Mouse (Mus musculus) MEL (cell line): ENCODE measurements around the gene Ptpn22. TPM values are rescaled to one million over a fixed set of nuclear protein-coding genes. Genes with fewer than 3 reads are reported as not detected.

Source experiments
- DNase-seq: peaks from one replicate; pipeline ENCODE4 v3.0.0; 2011; ENCODE audit warnings: low read depth, low spot score
- H3K27ac ChIP-seq: 2 replicates; pipeline ENCODE4 v1.5.1; 2012; ENCODE audit warnings: low read depth, mild to moderate bottlenecking, control low read depth, low read length, moderate library complexity; ENCODE audit not compliant: control insufficient read depth
- H3K27me3 ChIP-seq, 2 experiments: fragments of 150-350 bp in 1 of 2; sonication (generic) in 1 of 2; 2 replicates each; pipeline ENCODE4 v1.6.1; 2012; ENCODE audit warnings: low read length in 2 of 2, mild to moderate bottlenecking in 2 of 2, improper control_type of control experiment in 1 of 2, moderate library complexity in 1 of 2; ENCODE audit not compliant: insufficient read depth in 2 of 2, control insufficient read depth in 1 of 2
- H3K36me3 ChIP-seq, 2 experiments: 2 replicates each; pipeline ENCODE4 v1.6.1; 2012 to 2014; ENCODE audit warnings: low read length in 2 of 2, improper control_type of control experiment in 1 of 2, inconsistent platforms in 1 of 2, mild to moderate bottlenecking in 1 of 2; ENCODE audit not compliant: insufficient read depth in 2 of 2, control insufficient read depth in 1 of 2
- H3K4me1 ChIP-seq, 2 experiments: fragments of 150-350 bp in 1 of 2; sonication (generic) in 1 of 2; 2 replicates each; pipeline ENCODE4 v1.6.1; 2012; ENCODE audit warnings: low read length in 2 of 2, improper control_type of control experiment in 1 of 2, mild to moderate bottlenecking in 1 of 2; ENCODE audit not compliant: insufficient read depth in 2 of 2, control insufficient read depth in 1 of 2
- H3K4me3 ChIP-seq, 2 experiments: fragments of 150-350 bp in 1 of 2; sonication (generic) in 1 of 2; 2 replicates each; pipeline ENCODE4 v1.5.1; 2012; ENCODE audit warnings: low read depth in 2 of 2, low read length in 2 of 2, mild to moderate bottlenecking in 2 of 2, moderate library complexity in 2 of 2, control low read depth in 1 of 2, improper control_type of control experiment in 1 of 2; ENCODE audit not compliant: control insufficient read depth in 1 of 2, insufficient read depth in 1 of 2
- H3K79me2 ChIP-seq: 2 replicates; pipeline ENCODE4 v1.6.1; 2012; ENCODE audit warnings: mild to moderate bottlenecking, low read length, moderate library complexity; ENCODE audit not compliant: control insufficient read depth, poor library complexity, insufficient read depth
- H3K9ac ChIP-seq: 2 replicates; pipeline ENCODE4 v1.6.1; 2012; ENCODE audit warnings: low read depth, mild to moderate bottlenecking, control low read depth, low read length, moderate library complexity; ENCODE audit not compliant: control insufficient read depth, poor library complexity, severe bottlenecking
- H3K9me3 ChIP-seq: fragments of 150-350 bp; sonication (generic); replicated peaks from 2 replicates; pipeline ENCODE4 v1.6.1; 2012; ENCODE audit warnings: mild to moderate bottlenecking, low read length, improper control_type of control experiment, moderate library complexity; ENCODE audit not compliant: insufficient read depth
- CHD1 ChIP-seq: IDR thresholded peaks from 2 replicates; pipeline ENCODE4 v1.6.1; 2012; ENCODE audit warnings: low read depth, mild to moderate bottlenecking, inconsistent platforms, low read length, improper control_type of control experiment
- CHD2 ChIP-seq: IDR thresholded peaks from 2 replicates; pipeline ENCODE4 v1.6.1; 2011; ENCODE audit warnings: low read length, improper control_type of control experiment
- CTCF ChIP-seq, 3 experiments: IDR thresholded peaks in 2 of 3; conservative IDR thresholded peaks in 1 of 3; 2 replicates each; pipeline ENCODE4 v1.5.1; 2011 to 2012; ENCODE audit warnings: low read length in 3 of 3, low read depth in 2 of 3, mild to moderate bottlenecking in 2 of 3, improper control_type of control experiment in 1 of 3, inconsistent platforms in 1 of 3, mixed read lengths in 1 of 3, moderate library complexity in 1 of 3; ENCODE audit not compliant: control insufficient read depth in 1 of 3, insufficient read depth in 1 of 3, poor library complexity in 1 of 3, severe bottlenecking in 1 of 3
- E2F4 ChIP-seq: IDR thresholded peaks from 2 replicates; pipeline ENCODE4 v1.6.1; 2011; ENCODE audit warnings: low read depth, low read length, improper control_type of control experiment, borderline replicate concordance
- ELF1 ChIP-seq: IDR thresholded peaks from 2 replicates; pipeline ENCODE4 v1.6.1; 2014; ENCODE audit warnings: low read depth, mild to moderate bottlenecking, inconsistent platforms, low read length, improper control_type of control experiment, moderate library complexity
- EP300 ChIP-seq, 2 experiments: IDR thresholded peaks; 2 replicates each; pipeline ENCODE4 v1.6.1; 2011; ENCODE audit warnings: improper control_type of control experiment in 2 of 2, low read length in 2 of 2, low read depth in 1 of 2, mild to moderate bottlenecking in 1 of 2
- ETS1 ChIP-seq: IDR thresholded peaks from 2 replicates; pipeline ENCODE4 v1.6.1; 2012; ENCODE audit warnings: low read depth, mild to moderate bottlenecking, inconsistent platforms, low read length, improper control_type of control experiment, moderate library complexity
- GATA1 ChIP-seq: IDR thresholded peaks from 2 replicates; pipeline ENCODE4 v1.6.1; 2011; ENCODE audit warnings: low read depth, low read length, improper control_type of control experiment
- KAT2A ChIP-seq: conservative IDR thresholded peaks from 2 replicates; pipeline ENCODE4 v1.6.1; 2012; ENCODE audit warnings: low read depth, low read length, improper control_type of control experiment, inconsistent platforms
- MAFK ChIP-seq: IDR thresholded peaks from 2 replicates; pipeline ENCODE4 v1.6.1; 2011; ENCODE audit warnings: low read depth, mild to moderate bottlenecking, low read length, improper control_type of control experiment, borderline replicate concordance
- MAX ChIP-seq: IDR thresholded peaks from 2 replicates; pipeline ENCODE4 v1.6.1; 2011; ENCODE audit warnings: low read length, improper control_type of control experiment
- MAZ ChIP-seq: IDR thresholded peaks from 2 replicates; pipeline ENCODE4 v1.6.1; 2012; ENCODE audit warnings: low read depth, mild to moderate bottlenecking, inconsistent platforms, low read length, improper control_type of control experiment
- MYB ChIP-seq: IDR thresholded peaks from 2 replicates; pipeline ENCODE4 v1.6.1; 2011; ENCODE audit warnings: mild to moderate bottlenecking, low read depth, low read length, improper control_type of control experiment
- MYC ChIP-seq: IDR thresholded peaks from 2 replicates; pipeline ENCODE4 v1.6.1; 2011; ENCODE audit warnings: low read depth, mild to moderate bottlenecking, low read length, improper control_type of control experiment, moderate library complexity
- NELFE ChIP-seq: IDR thresholded peaks from 2 replicates; pipeline ENCODE4 v1.6.1; 2011; ENCODE audit warnings: low read depth, low read length, improper control_type of control experiment
- NRF1 ChIP-seq: IDR thresholded peaks from 2 replicates; pipeline ENCODE4 v1.6.1; 2014; ENCODE audit warnings: low read depth, mild to moderate bottlenecking, inconsistent platforms, low read length, improper control_type of control experiment, moderate library complexity; ENCODE audit not compliant: poor library complexity, insufficient read depth, severe bottlenecking
- RCOR1 ChIP-seq: IDR thresholded peaks from 2 replicates; pipeline ENCODE4 v1.6.1; 2012; ENCODE audit warnings: low read depth, mild to moderate bottlenecking, inconsistent platforms, low read length, improper control_type of control experiment
- SMC3 ChIP-seq: IDR thresholded peaks from 2 replicates; pipeline ENCODE4 v1.6.1; 2011; ENCODE audit warnings: low read depth, low read length, improper control_type of control experiment
- TAL1 ChIP-seq: IDR thresholded peaks from 2 replicates; pipeline ENCODE4 v1.6.1; 2012; ENCODE audit warnings: mild to moderate bottlenecking, inconsistent platforms, low read length, moderate library complexity, mixed read lengths
- TBP ChIP-seq: IDR thresholded peaks from 2 replicates; pipeline ENCODE4 v1.8.0; 2011; ENCODE audit warnings: low read depth, low read length, improper control_type of control experiment
- TCF12 ChIP-seq: IDR thresholded peaks from 2 replicates; pipeline ENCODE4 v1.6.1; 2014; ENCODE audit warnings: low read depth, mild to moderate bottlenecking, inconsistent platforms, low read length, improper control_type of control experiment, moderate library complexity
- UBTF ChIP-seq: IDR thresholded peaks from 2 replicates; pipeline ENCODE4 v1.6.1; 2012; ENCODE audit warnings: low read depth, mild to moderate bottlenecking, inconsistent platforms, low read length, improper control_type of control experiment, moderate library complexity, borderline replicate concordance; ENCODE audit not compliant: insufficient read depth
- USF1 ChIP-seq: IDR thresholded peaks from 2 replicates; pipeline ENCODE4 v1.6.1; 2014; ENCODE audit warnings: low read depth, mild to moderate bottlenecking, inconsistent platforms, low read length, improper control_type of control experiment, moderate library complexity
- USF2 ChIP-seq, 2 experiments: IDR thresholded peaks; 2 replicates each; pipeline ENCODE4 v1.6.1; 2011 to 2012; ENCODE audit warnings: improper control_type of control experiment in 2 of 2, low read length in 2 of 2, borderline replicate concordance in 1 of 2, inconsistent platforms in 1 of 2, low read depth in 1 of 2, mild to moderate bottlenecking in 1 of 2; ENCODE audit not compliant: insufficient read depth in 1 of 2
- ZC3H11A ChIP-seq: IDR thresholded peaks from 2 replicates; pipeline ENCODE4 v1.6.1; 2012; ENCODE audit warnings: low read depth, mild to moderate bottlenecking, inconsistent platforms, low read length, improper control_type of control experiment
- ZKSCAN1 ChIP-seq: IDR thresholded peaks from 2 replicates; pipeline ENCODE4 v1.6.1; 2012; ENCODE audit warnings: low read depth, mild to moderate bottlenecking, inconsistent platforms, low read length, improper control_type of control experiment, moderate library complexity
- ZMIZ1 ChIP-seq: IDR thresholded peaks from 2 replicates; pipeline ENCODE4 v1.6.1; 2012; ENCODE audit warnings: low read depth, mild to moderate bottlenecking, inconsistent platforms, low read length, improper control_type of control experiment, moderate library complexity
- ZNF384 ChIP-seq: IDR thresholded peaks from 2 replicates; pipeline ENCODE4 v1.6.1; 2012; ENCODE audit warnings: low read depth, mild to moderate bottlenecking, inconsistent platforms, low read length, improper control_type of control experiment
- polyA plus RNA-seq, 2 experiments: library from polyadenylated mRNA; stranded (reverse) in 1 of 2; unstranded in 1 of 2; fragments of >175 nt in 1 of 2; fragments of >200 nt in 1 of 2; gene quantifications; 2 replicates each; pipeline versions ENCODE4 v1.2.1 to v1.2.4; 2012; ENCODE audit warnings: low replicate concordance in 2 of 2, low read depth in 1 of 2; ENCODE audit not compliant: insufficient read length in 2 of 2, insufficient read depth in 1 of 2, missing spikeins in 1 of 2
- total RNA-seq: library from RNA; depleted of rRNA; stranded (reverse); fragments of 300-350 nt; gene quantifications from 2 replicates; pipeline ENCODE4 v1.2.3, GENCODE M21; 2012

Ptpn22 gene
- total and polyA plus RNA-seq, 3 experiments = 0.06 TPM; not detected in 2

GRCm38 (mm10) chr3:103913451-103913961 is 53.9 kb downstream of the Ptpn22 start:
- H3K79me2 ChIP-seq = peaks cover 28% of the 10 kb centered on the region
- H3K9me3 ChIP-seq = no peaks in the 10 kb centered on the region
- H3K4me3 ChIP-seq = peak overlapping the region; percentile 43 to 54
- H3K27ac ChIP-seq = peak overlapping the region; percentile 94
- peaks cover 0 to 12% of the 10 kb centered on the region in 2 experiments; a peak in 2 of 4 replicates for H3K36me3 ChIP-seq
- 0 out of 4 replicates have a peak, but pooled peaks cover 0 to 3% of the 10 kb centered on the region in 2 experiments for H3K4me1 ChIP-seq
- H3K9ac ChIP-seq = peak overlapping the region; percentile 74
- TF ChIP-seq CTCF (IDR thresholded peaks at IDR 0.05 in 2 of 3, conservative IDR thresholded peaks at IDR 0.05 in 1 of 3; ENCODE audit: control insufficient read depth in 1 of 3, insufficient read depth in 1 of 3, low read depth in 2 of 3, low read length in 3 of 3, poor library complexity in 1 of 3, severe bottlenecking in 1 of 3) = 0 out of 6 replicates have a peak, but pooled peaks of 1 of the 3 experiments have one; percentile 6
- peak; percentile 55 for TF ChIP-seq CHD1
- TF ChIP-seq UBTF = no peak
- TF ChIP-seq TBP = 0 out of 2 replicates have a peak, but pooled peaks have one; percentile 21
- 0 out of 2 replicates have a peak, but pooled peaks have one; percentile 0 for TF ChIP-seq RCOR1
- TF ChIP-seq E2F4 = 0 out of 2 replicates have a peak, but pooled peaks have one; percentile 1
- TF ChIP-seq, all 39 proteins: peak for 5
- H3K27me3 ChIP-seq = no peaks in the 10 kb centered on the region
- DNase-seq = peak; percentile 77

GRCm38 (mm10) chr3:103914010-103914669 is 54.5 kb downstream of the Ptpn22 start, which contains the start of gene Rsbn1:
Rsbn1 (plus strand) TSS chr3:103914120.
- no peaks in the 10 kb centered on the region for H3K27me3 ChIP-seq
- DNase-seq = peak; percentile 99
- peaks cover 29% of the 10 kb centered on the region for H3K79me2 ChIP-seq
- peaks cover 0 to 12% of the 10 kb centered on the region in 2 experiments; a peak in 2 of 4 replicates for H3K36me3 ChIP-seq
- H3K27ac ChIP-seq = peak within 1 kb of the TSS; percentile 94
- peak within 1 kb of the TSS; percentile 95 for H3K9ac ChIP-seq
- H3K4me3 ChIP-seq = peak within 1 kb of the TSS; percentile 93 to 98
- no peaks in the 10 kb centered on the region for H3K9me3 ChIP-seq
- H3K4me1 ChIP-seq = 0 out of 4 replicates have a peak, but pooled peaks cover 0 to 3% of the 10 kb centered on the region in 2 experiments
- peak; percentile 86 for TF ChIP-seq TBP
- peak; percentile 51; the same call in 1 of the 2 replicates for TF ChIP-seq ZNF384
- peak; percentile 72; the same call in 1 of the 2 replicates for TF ChIP-seq ETS1
- TF ChIP-seq ZC3H11A = no peak
- no peak for TF ChIP-seq GATA1
- TF ChIP-seq MYC = peak; percentile 87
- TF ChIP-seq ELF1 = peak; percentile 86
- TF ChIP-seq ZKSCAN1 = no peak
- peak; percentile 63 for TF ChIP-seq CHD2
- peak; percentile 88 for TF ChIP-seq MAX
- no peak for TF ChIP-seq USF1
- TF ChIP-seq TCF12 = peak; percentile 49
- no peak for TF ChIP-seq TAL1
- no peak for TF ChIP-seq MAFK
- no peak for TF ChIP-seq USF2 (IDR thresholded peaks at IDR 0.05; ENCODE audit: borderline replicate concordance in 1 of 2, insufficient read depth in 1 of 2, low read depth in 1 of 2, low read length in 2 of 2)
- TF ChIP-seq MYB = peak; percentile 99
- TF ChIP-seq NELFE = peak; percentile 91
- TF ChIP-seq RCOR1 = no peak; the same call in 1 of the 2 replicates
- peak; percentile 97 for TF ChIP-seq MAZ
- TF ChIP-seq NRF1 = peak; percentile 83
- TF ChIP-seq UBTF = no peak
- TF ChIP-seq EP300 (IDR thresholded peaks at IDR 0.05; ENCODE audit: low read depth in 1 of 2, low read length in 2 of 2) = peak in 1 of 2 experiments; percentile 77; a peak in 2 of 4 replicates
- peak; percentile 88 for TF ChIP-seq KAT2A
- peak; percentile 65; the same call in 1 of the 2 replicates for TF ChIP-seq ZMIZ1
- no peak for TF ChIP-seq SMC3
